Mouse (Mus musculus) MEL (cell line): Measurements from ENCODE around the gene Olfr694.

Experiments
- CHD1 ChIP-seq: IDR thresholded peaks from 2 replicates; pipeline ENCODE4 v1.6.1; 2012; ENCODE audit warnings: low read depth, mild to moderate bottlenecking, inconsistent platforms, low read length, improper control_type of control experiment
- CTCF ChIP-seq, 3 experiments: IDR thresholded peaks in 2 of 3; conservative IDR thresholded peaks in 1 of 3; 2 replicates each; pipeline ENCODE4 v1.5.1; 2011 to 2012; ENCODE audit warnings: low read length in 3 of 3, low read depth in 2 of 3, mild to moderate bottlenecking in 2 of 3, improper control_type of control experiment in 1 of 3, inconsistent platforms in 1 of 3, mixed read lengths in 1 of 3, moderate library complexity in 1 of 3; ENCODE audit not compliant: control insufficient read depth in 1 of 3, insufficient read depth in 1 of 3, poor library complexity in 1 of 3, severe bottlenecking in 1 of 3
- EP300 ChIP-seq, 2 experiments: IDR thresholded peaks; 2 replicates each; pipeline ENCODE4 v1.6.1; 2011; ENCODE audit warnings: improper control_type of control experiment in 2 of 2, low read length in 2 of 2, low read depth in 1 of 2, mild to moderate bottlenecking in 1 of 2
- GABPA ChIP-seq: IDR thresholded peaks from 2 replicates; pipeline ENCODE4 v1.6.1; 2012; ENCODE audit warnings: low read depth, mild to moderate bottlenecking, inconsistent platforms, low read length, improper control_type of control experiment, moderate library complexity
- HCFC1 ChIP-seq: IDR thresholded peaks from 2 replicates; pipeline ENCODE4 v1.6.1; 2012; ENCODE audit warnings: low read depth, mild to moderate bottlenecking, inconsistent platforms, low read length, improper control_type of control experiment, moderate library complexity
- MAFK ChIP-seq: IDR thresholded peaks from 2 replicates; pipeline ENCODE4 v1.6.1; 2011; ENCODE audit warnings: low read depth, mild to moderate bottlenecking, low read length, improper control_type of control experiment, borderline replicate concordance
- MAX ChIP-seq: IDR thresholded peaks from 2 replicates; pipeline ENCODE4 v1.6.1; 2011; ENCODE audit warnings: low read length, improper control_type of control experiment
- POLR2A ChIP-seq, 2 experiments: IDR thresholded peaks; 2 replicates each; pipeline ENCODE4 v1.6.1; 2011 to 2012; ENCODE audit warnings: low read length in 2 of 2, mild to moderate bottlenecking in 2 of 2, control low read depth in 1 of 2, improper control_type of control experiment in 1 of 2, low read depth in 1 of 2, moderate library complexity in 1 of 2; ENCODE audit not compliant: control insufficient read depth in 1 of 2, insufficient read depth in 1 of 2, poor library complexity in 1 of 2
- POLR2AphosphoS2 ChIP-seq: IDR thresholded peaks from 2 replicates; pipeline ENCODE4 v1.6.1; 2011; ENCODE audit warnings: low read length, improper control_type of control experiment
- RCOR1 ChIP-seq: IDR thresholded peaks from 2 replicates; pipeline ENCODE4 v1.6.1; 2012; ENCODE audit warnings: low read depth, mild to moderate bottlenecking, inconsistent platforms, low read length, improper control_type of control experiment
- TBP ChIP-seq: IDR thresholded peaks from 2 replicates; pipeline ENCODE4 v1.8.0; 2011; ENCODE audit warnings: low read depth, low read length, improper control_type of control experiment
- TCF12 ChIP-seq: IDR thresholded peaks from 2 replicates; pipeline ENCODE4 v1.6.1; 2014; ENCODE audit warnings: low read depth, mild to moderate bottlenecking, inconsistent platforms, low read length, improper control_type of control experiment, moderate library complexity
- USF1 ChIP-seq: IDR thresholded peaks from 2 replicates; pipeline ENCODE4 v1.6.1; 2014; ENCODE audit warnings: low read depth, mild to moderate bottlenecking, inconsistent platforms, low read length, improper control_type of control experiment, moderate library complexity
- ZKSCAN1 ChIP-seq: IDR thresholded peaks from 2 replicates; pipeline ENCODE4 v1.6.1; 2012; ENCODE audit warnings: low read depth, mild to moderate bottlenecking, inconsistent platforms, low read length, improper control_type of control experiment, moderate library complexity

- TF ChIP-seq POLR2A (IDR thresholded peaks at IDR 0.05; ENCODE audit: control insufficient read depth in 1 of 2, insufficient read depth in 1 of 2, low read depth in 1 of 2, low read length in 2 of 2, poor library complexity in 1 of 2) = no peak
- no peak for TF ChIP-seq ZKSCAN1
- no peak for TF ChIP-seq MAFK
- no peak for TF ChIP-seq CHD1
- no peak for TF ChIP-seq TBP
- no peak for TF ChIP-seq RCOR1
- no peak for TF ChIP-seq CTCF (IDR thresholded peaks at IDR 0.05 in 2 of 3, conservative IDR thresholded peaks at IDR 0.05 in 1 of 3; ENCODE audit: control insufficient read depth in 1 of 3, insufficient read depth in 1 of 3, low read depth in 2 of 3, low read length in 3 of 3, poor library complexity in 1 of 3, severe bottlenecking in 1 of 3)
- TF ChIP-seq EP300 (IDR thresholded peaks at IDR 0.05; ENCODE audit: low read depth in 1 of 2, low read length in 2 of 2) = no peak
- no peak for TF ChIP-seq MAX
- TF ChIP-seq HCFC1 = no peak
- TF ChIP-seq TCF12 = no peak
- TF ChIP-seq USF1 = no peak
- TF ChIP-seq GABPA = no peak
- no peak for TF ChIP-seq POLR2AphosphoS2
Observed at GRCm38 (mm10) chr7:106696891-106697290, 5.3 kb upstream of the Olfr694 start.
